Mouse (Mus musculus) midbrain, embryonic 11.5 days (tissue): ENCODE measurements at regions not wholly inside any gene's neighbourhood (a gene's known extent, or its start where the extent isn't known, plus 50 kb on each side); places are given as distances from the start of the nearest gene placed in this dataset.

Experiments used
- ATAC-seq: fragments of 200-750 bp; cut with Nextera tagmentation; 2 replicates; pipeline ENCODE4 v1.8.0; 2017; ENCODE audit warnings: moderate TSS enrichment, moderate library complexity; ENCODE audit not compliant: low FRiP score
- DNase-seq: peaks from one replicate; pipeline ENCODE4 v3.0.0; 2015; ENCODE audit warnings: low spot score; ENCODE audit errors: missing footprints
- H3K27ac ChIP-seq: fragments of 300-500 bp; sonication (generic); 2 replicates; pipeline ENCODE4 v1.5.1; 2014; ENCODE audit warnings: low read depth, low read length
- H3K27me3 ChIP-seq: fragments of 300-500 bp; sonication (generic); 2 replicates; pipeline ENCODE4 v1.6.1; 2014; ENCODE audit warnings: mild to moderate bottlenecking, low read length, moderate library complexity, mixed read lengths; ENCODE audit not compliant: control insufficient read depth, insufficient read depth
- H3K36me3 ChIP-seq: fragments of 300-500 bp; sonication (generic); 2 replicates; pipeline ENCODE4 v1.6.1; 2014; ENCODE audit warnings: mild to moderate bottlenecking, low read length, moderate library complexity, mixed read lengths; ENCODE audit not compliant: control insufficient read depth, insufficient read depth
- H3K4me1 ChIP-seq: fragments of 300-500 bp; sonication (generic); 2 replicates; pipeline ENCODE4 v1.6.1; 2014; ENCODE audit warnings: low read length; ENCODE audit not compliant: control insufficient read depth, insufficient read depth
- H3K4me2 ChIP-seq: fragments of 300-500 bp; sonication (generic); 2 replicates; pipeline ENCODE4 v1.6.1; 2014; ENCODE audit warnings: mild to moderate bottlenecking, moderate library complexity
- H3K4me3 ChIP-seq: fragments of 300-500 bp; sonication (generic); 2 replicates; pipeline ENCODE4 v1.5.1; 2014; ENCODE audit warnings: low read depth, low read length
- H3K9ac ChIP-seq: fragments of 300-500 bp; sonication (generic); 2 replicates; pipeline ENCODE4 v1.6.1; 2014; ENCODE audit warnings: low read length
- H3K9me3 ChIP-seq: fragments of 300-500 bp; sonication (generic); 2 replicates; pipeline ENCODE4 v1.6.1; 2016; ENCODE audit warnings: low read length; ENCODE audit not compliant: control insufficient read depth
- WGBS: fragments of 180-500 bp; shearing (Covaris S2); extraction: QIAGEN DNeasy Blood & Tissue Kit; methylation state at CpG from one replicate; pipeline ENCODE4 v1.1.7; 2014; 5-methylcytosine and 5-hydroxymethylcytosine counted together

GRCm38 (mm10) chr17:88910144-88910543, 118.4 kb upstream of the Lhcgr start:
- DNase-seq = no peak
- Histone ChIP-seq H3K9me3 (no peaks in the 10 kb centered on the region), H3K4me1 (peaks cover 12% of the 10 kb centered on the region), H3K27me3 (no peaks in the 10 kb centered on the region), H3K27ac (no peak overlapping the region), H3K36me3 (no peaks in the 10 kb centered on the region), H3K4me2 (no peak overlapping the region), H3K4me3 (no peak overlapping the region), H3K9ac (no peak overlapping the region)
- ATAC-seq = peak; percentile 56

- peak; percentile 75 for DNase-seq
- Histone ChIP-seq H3K36me3 (no peaks in the 10 kb centered on the region), H3K27me3 (no peaks in the 10 kb centered on the region), H3K4me3 (no peak overlapping the region), H3K9me3 (no peaks in the 10 kb centered on the region), H3K4me2 (no peak overlapping the region), H3K9ac (no peak overlapping the region), H3K4me1 (no peaks in the 10 kb centered on the region), H3K27ac (no peak overlapping the region)
- no peak for ATAC-seq
- 74% methylated on average over 1 of the region's 1 CpGs for WGBS
Observed at GRCm38 (mm10) chr17:88901742-88902141, 110.0 kb upstream of the Lhcgr start.

- ATAC-seq = no peak
- Histone ChIP-seq H3K36me3 (no peaks in the 10 kb centered on the region), H3K9ac (no peak overlapping the region), H3K27me3 (no peaks in the 10 kb centered on the region), H3K4me2 (no peak overlapping the region), H3K9me3 (no peaks in the 10 kb centered on the region), H3K27ac (no peak overlapping the region), H3K4me3 (no peak overlapping the region), H3K4me1 (no peaks in the 10 kb centered on the region)
- no peak for DNase-seq
- WGBS = 97% methylated on average over 2 of the region's 2 CpGs
Observed at GRCm38 (mm10) chr17:88900904-88901303, 109.1 kb upstream of the Lhcgr start.

DNA sequence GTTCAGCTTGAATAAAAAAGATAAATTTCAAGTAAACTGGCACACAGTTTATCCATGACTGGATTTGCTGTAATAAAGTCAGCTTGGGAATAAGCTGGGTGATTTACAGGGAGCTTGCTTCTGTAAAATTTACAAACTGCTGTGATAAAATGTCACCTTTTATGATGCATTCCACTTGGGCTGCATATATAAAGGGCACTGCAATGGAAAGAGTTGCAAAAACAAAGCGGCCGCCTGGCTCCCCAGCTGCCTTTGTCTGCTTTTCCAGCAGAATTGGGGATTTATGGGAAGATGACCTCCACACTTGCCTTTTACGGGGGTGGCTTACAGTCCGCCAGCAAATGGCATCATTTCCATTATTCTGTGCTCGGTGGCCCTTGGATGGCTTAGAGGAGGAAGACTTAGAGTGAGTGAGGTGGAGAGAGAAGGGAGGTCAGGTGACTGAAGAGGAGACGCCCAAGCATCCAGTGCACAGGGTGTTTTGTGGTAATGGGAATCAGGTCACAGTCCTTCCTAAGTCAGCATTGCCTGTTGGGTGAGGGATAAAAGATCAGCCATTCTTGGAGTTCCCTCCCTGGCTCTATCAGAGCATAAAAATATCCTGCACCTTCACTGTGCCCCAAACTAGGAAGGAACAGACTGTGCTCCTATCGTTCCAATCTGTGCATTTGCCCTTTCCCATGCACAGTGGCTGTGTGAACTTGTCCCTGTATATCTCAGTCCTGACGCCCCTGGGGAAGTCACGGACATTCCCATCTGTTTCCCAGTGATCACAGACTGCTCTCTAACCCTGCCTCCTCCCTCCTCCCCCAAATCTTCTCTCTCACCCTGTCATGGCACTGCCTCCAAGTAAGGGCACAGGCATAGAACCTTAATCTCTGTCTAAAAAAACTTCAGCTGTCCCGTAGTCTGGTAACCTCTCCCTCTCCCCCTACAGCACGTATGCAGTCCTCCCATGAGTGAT, 107.2 kb upstream of the Lhcgr start:
- peak; percentile 33 for DNase-seq
- Histone ChIP-seq H3K4me3 (no peak overlapping the region), H3K27me3 (no peaks in the 10 kb centered on the region), H3K4me2 (no peak overlapping the region), H3K27ac (no peak overlapping the region), H3K9ac (no peak overlapping the region), H3K9me3 (no peaks in the 10 kb centered on the region), H3K4me1 (no peaks in the 10 kb centered on the region), H3K36me3 (no peaks in the 10 kb centered on the region)
- ATAC-seq = no peak
- 67% methylated on average over 11 of the region's 11 CpGs for WGBS

DNA sequence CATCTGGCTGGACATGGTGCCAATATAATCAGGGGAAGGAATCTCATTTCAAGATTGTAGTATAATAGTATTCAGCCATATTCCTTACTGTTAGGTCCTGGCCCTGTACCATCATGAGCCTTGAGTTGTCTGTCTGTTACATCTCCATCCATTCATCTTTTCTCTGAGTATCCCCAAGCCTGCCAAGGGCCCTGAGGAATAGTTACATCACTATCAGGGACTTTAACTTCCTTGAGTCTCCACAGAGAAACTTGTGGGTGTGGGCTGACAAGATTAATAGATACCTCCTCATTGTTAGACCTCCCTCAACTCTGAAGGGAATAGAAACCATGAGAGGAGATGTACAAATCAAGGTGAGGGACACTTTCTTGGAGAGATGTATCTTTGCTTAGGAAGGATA, 101.7 kb upstream of the Lhcgr start:
- H3K27me3 ChIP-seq = no peaks in the 10 kb centered on the region
- no peak overlapping the region for H3K4me2 ChIP-seq
- no peak overlapping the region for H3K27ac ChIP-seq
- ATAC-seq (no peak), DNase-seq (peak; percentile 65)
- H3K36me3 ChIP-seq = no peaks in the 10 kb centered on the region
- no peaks in the 10 kb centered on the region for H3K9me3 ChIP-seq
- H3K4me1 ChIP-seq = no peaks in the 10 kb centered on the region
- no peak overlapping the region for H3K4me3 ChIP-seq
- no peak overlapping the region for H3K9ac ChIP-seq

GRCm38 (mm10) chr17:88885526-88885925, 93.7 kb upstream of the Lhcgr start:
- ATAC-seq (no peak), DNase-seq (peak; percentile 53)
- Histone ChIP-seq H3K9ac (no peak overlapping the region), H3K36me3 (no peaks in the 10 kb centered on the region), H3K9me3 (no peaks in the 10 kb centered on the region), H3K4me2 (no peak overlapping the region), H3K4me3 (no peak overlapping the region), H3K4me1 (no peaks in the 10 kb centered on the region), H3K27me3 (no peaks in the 10 kb centered on the region), H3K27ac (no peak overlapping the region)
- 79% methylated on average over 3 of the region's 3 CpGs for WGBS

GRCm38 (mm10) chr17:88879736-88880135, 87.9 kb upstream of the Lhcgr start:
- 88% methylated on average over 1 of the region's 1 CpGs for WGBS
- Histone ChIP-seq H3K27me3 (no peaks in the 10 kb centered on the region), H3K4me1 (no peaks in the 10 kb centered on the region), H3K4me3 (no peak overlapping the region), H3K36me3 (no peaks in the 10 kb centered on the region), H3K9ac (no peak overlapping the region), H3K27ac (no peak overlapping the region), H3K4me2 (no peak overlapping the region), H3K9me3 (no peaks in the 10 kb centered on the region)
- DNase-seq = peak; percentile 61
- no peak for ATAC-seq

DNA sequence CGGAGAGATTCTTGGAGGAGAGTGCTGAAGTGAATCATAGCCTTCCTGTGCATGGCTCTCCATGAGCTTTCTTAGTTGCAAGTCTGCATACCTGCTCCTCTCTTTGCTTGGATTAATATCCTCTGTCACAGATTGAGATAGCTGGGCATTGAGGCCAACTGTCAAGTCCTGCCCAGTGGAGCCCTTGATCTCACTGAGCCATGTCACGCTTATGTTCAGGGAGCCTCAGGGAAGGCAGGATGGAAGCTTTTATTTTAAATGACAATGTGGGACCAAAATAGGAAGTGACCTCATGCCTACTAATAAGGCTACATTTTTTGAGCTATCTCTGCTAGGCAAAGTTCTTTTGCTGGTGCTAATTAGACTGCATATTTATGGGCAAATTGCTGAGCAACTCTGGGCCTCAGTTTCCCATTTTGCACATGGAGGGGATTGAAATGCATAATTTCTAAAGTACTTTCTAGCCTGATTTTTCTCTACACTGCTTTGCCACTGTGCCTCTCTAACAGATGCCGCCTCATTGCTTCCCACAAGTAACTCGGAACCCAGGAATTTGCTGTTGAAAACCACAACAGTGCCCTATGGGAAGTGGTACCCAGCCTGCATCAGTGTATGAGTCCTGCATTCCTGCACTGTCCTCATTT, 78.7 kb upstream of the Lhcgr start:
- Histone ChIP-seq H3K27ac (no peak overlapping the region), H3K4me3 (no peak overlapping the region), H3K4me1 (0 out of 2 replicates have a peak, but pooled peaks cover 2% of the 10 kb centered on the region), H3K36me3 (no peaks in the 10 kb centered on the region), H3K9ac (no peak overlapping the region), H3K9me3 (no peaks in the 10 kb centered on the region), H3K27me3 (no peaks in the 10 kb centered on the region), H3K4me2 (no peak overlapping the region)
- 72% methylated on average over 4 of the region's 4 CpGs for WGBS
- ATAC-seq = no peak
- peak; percentile 84 for DNase-seq

- Histone ChIP-seq H3K9me3 (no peaks in the 10 kb centered on the region), H3K27ac (no peak overlapping the region), H3K4me2 (no peak overlapping the region), H3K4me3 (no peak overlapping the region), H3K9ac (no peak overlapping the region), H3K4me1 (no peaks in the 10 kb centered on the region), H3K27me3 (no peaks in the 10 kb centered on the region), H3K36me3 (no peaks in the 10 kb centered on the region)
- DNase-seq (no peak), ATAC-seq (no peak)
- 87% methylated on average over 7 of the region's 7 CpGs for WGBS
Observed at GRCm38 (mm10) chr17:88864631-88865030, 72.8 kb upstream of the Lhcgr start.
